Mouse (Mus musculus): ENCODE measurements around the gene Psors1c2.

GRCm38 (mm10) chr17:35556812-35557211 lies 23.8 kb downstream of the Psors1c2 start:
- TF ChIP-seq POLR2A (IDR thresholded peaks at IDR 0.05; ENCODE audit: borderline replicate concordance, control insufficient read depth, low read depth, low read length), result no peak
- peak; percentile 67 for TF ChIP-seq CTCF (IDR thresholded peaks at IDR 0.05; ENCODE audit: control insufficient read depth, insufficient read depth, low read length)
